Mouse (Mus musculus) brain, embryonic 14.5 days (tissue): ENCODE measurements around the gene Uhrf2.

Source experiments
- CTCF ChIP-seq: fragments of 200-500 bp; IDR thresholded peaks from 2 replicates; pipeline ENCODE4 v1.5.1; 2012; ENCODE audit warnings: inconsistent platforms, mild to moderate bottlenecking, moderate library complexity, borderline replicate concordance; ENCODE audit not compliant: insufficient read depth, insufficient read length; ENCODE audit errors: extremely low read depth
- POLR2A ChIP-seq: fragments of 200-500 bp; IDR thresholded peaks from 2 replicates; pipeline ENCODE4 v1.6.1; 2012; ENCODE audit warnings: mild to moderate bottlenecking, inconsistent platforms, borderline replicate concordance; ENCODE audit not compliant: poor library complexity, insufficient read depth, insufficient read length, severe bottlenecking; ENCODE audit errors: extremely low read depth

GRCm38 (mm10) chr19:30029894-30030635 lies at the start of gene Uhrf2:
- TF ChIP-seq POLR2A (peak; percentile 80; the same call in 1 of the 2 replicates), CTCF (no peak)
